Mouse (Mus musculus): ENCODE measurements at regions not wholly inside any gene's neighbourhood (a gene's known extent, or its start where the extent isn't known, plus 50 kb on each side); places are given as distances from the start of the nearest gene placed in this dataset.

DNA sequence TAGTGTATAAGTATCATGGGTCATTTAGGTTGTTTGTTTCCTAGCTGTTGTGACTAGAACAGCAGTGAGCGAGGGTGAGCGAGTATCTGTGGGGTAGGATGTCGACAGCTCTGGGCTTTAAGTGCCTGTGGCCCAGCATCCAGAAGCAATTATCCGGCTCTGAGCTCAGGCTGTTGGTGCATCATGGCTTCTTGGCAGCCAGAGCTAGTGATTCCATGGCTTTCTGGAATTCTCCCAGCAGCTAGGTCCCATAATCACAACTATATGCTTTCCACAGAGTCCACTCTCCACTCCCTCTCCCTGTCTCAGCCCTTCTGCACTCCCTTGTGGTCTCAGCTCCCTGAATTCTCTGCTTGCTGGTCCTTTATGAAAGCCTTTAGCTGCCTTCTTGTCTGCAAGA lies 271.2 kb upstream of the Eif4g2 start:
- TF ChIP-seq CTCF (IDR thresholded peaks at IDR 0.05) (no peak), POLR2A (IDR thresholded peaks at IDR 0.05; ENCODE audit: insufficient read depth, low read depth, low read length) (no peak), EP300 (IDR thresholded peaks at IDR 0.05; ENCODE audit: insufficient read depth, low read depth, low read length) (no peak)
